Mouse (Mus musculus) megakaryocyte progenitor cell, adult 5-6 weeks (primary cell): ENCODE measurements around the gene Ankfn1. TPM values are rescaled to one million over a fixed set of nuclear protein-coding genes. Genes with fewer than 3 reads are reported as not detected.

ENCODE experiments used
- ATAC-seq: replicated peaks from 2 replicates; pipeline ENCODE4 v1.8.0; 2016; ENCODE audit warnings: mild to moderate bottlenecking, moderate TSS enrichment, inconsistent platforms; ENCODE audit not compliant: poor library complexity
- total RNA-seq, 2 experiments: library from RNA; stranded (forward) in 1 of 2; stranded (reverse) in 1 of 2; fragments of 157-497, 149-512 nt in 1 of 2; fragments of 200-1000 nt in 1 of 2; gene quantifications; 2 replicates each; pipeline versions ENCODE4 v1.2.3 to v1.2.4; 2015 to 2017

Gene Ankfn1
- total RNA-seq, 2 experiments from 2014 or later: not detected

GRCm38 (mm10) chr11:89676922-89677321 lies 100.5 kb downstream of the Ankfn1 start:
- no peak for ATAC-seq

GRCm38 (mm10) chr11:89673916-89674507 lies 103.4 kb downstream of the Ankfn1 start:
- ATAC-seq: no peak

- ATAC-seq: no peak
Measured at GRCm38 (mm10) chr11:89672510-89673085, 104.9 kb downstream of the Ankfn1 start.

- no peak for ATAC-seq
Measured at GRCm38 (mm10) chr11:89665170-89665880, 112.1 kb downstream of the Ankfn1 start.

- ATAC-seq: no peak
Measured at GRCm38 (mm10) chr11:89659048-89659447, 118.4 kb downstream of the Ankfn1 start.

- no peak for ATAC-seq
Measured at GRCm38 (mm10) chr11:89656556-89656955, 120.9 kb downstream of the Ankfn1 start.

- no peak for ATAC-seq
Measured at GRCm38 (mm10) chr11:89635740-89636139, 141.7 kb downstream of the Ankfn1 start.

GRCm38 (mm10) chr11:89631315-89631714 lies 146.1 kb downstream of the Ankfn1 start:
- no peak for ATAC-seq

- ATAC-seq: no peak
Measured at GRCm38 (mm10) chr11:89628562-89628961, 148.9 kb downstream of the Ankfn1 start.

GRCm38 (mm10) chr11:89627232-89627631 lies 150.2 kb downstream of the Ankfn1 start:
- ATAC-seq: no peak

- ATAC-seq: no peak
Measured at GRCm38 (mm10) chr11:89623698-89624445, 153.6 kb downstream of the Ankfn1 start.

GRCm38 (mm10) chr11:89619955-89620354 lies 157.5 kb downstream of the Ankfn1 start:
- ATAC-seq: no peak

GRCm38 (mm10) chr11:89615806-89616205 lies 161.6 kb downstream of the Ankfn1 start:
- no peak for ATAC-seq

- no peak for ATAC-seq
Measured at GRCm38 (mm10) chr11:89611596-89611995, 165.9 kb downstream of the Ankfn1 start.

- ATAC-seq: no peak
Measured at GRCm38 (mm10) chr11:89608071-89608470, 169.4 kb downstream of the Ankfn1 start.

- no peak for ATAC-seq
Measured at GRCm38 (mm10) chr11:89607270-89607669, 170.2 kb downstream of the Ankfn1 start.

GRCm38 (mm10) chr11:89606346-89606745 lies 171.1 kb downstream of the Ankfn1 start:
- ATAC-seq: no peak

GRCm38 (mm10) chr11:89602966-89603365 lies 174.5 kb downstream of the Ankfn1 start:
- ATAC-seq: no peak

GRCm38 (mm10) chr11:89600921-89601515 lies 176.4 kb downstream of the Ankfn1 start:
- no peak for ATAC-seq

GRCm38 (mm10) chr11:89590273-89590874 lies 187.1 kb downstream of the Ankfn1 start:
- ATAC-seq: no peak

- no peak for ATAC-seq
Measured at GRCm38 (mm10) chr11:89586341-89586740, 191.1 kb downstream of the Ankfn1 start.
